Mouse (Mus musculus) limb, embryonic 14.5 days (tissue): ENCODE data around the gene Itga9. TPM values are rescaled to one million over a fixed set of nuclear protein-coding genes. Genes with fewer than 3 reads are reported as not detected.

Experiments used
- ATAC-seq: fragments of 200-750 bp; cut with Nextera tagmentation; 2 replicates; pipeline ENCODE4 v1.8.0; 2017; ENCODE audit warnings: low read depth, moderate number of reproducible peaks, moderate TSS enrichment; ENCODE audit not compliant: low FRiP score
- DNase-seq: peaks from one replicate; pipeline ENCODE4 v3.0.0-alpha.2; 2015; ENCODE audit warnings: low spot score
- H3K27ac ChIP-seq: fragments of 300-500 bp; sonication (generic); replicated peaks from 2 replicates; pipeline ENCODE4 v1.5.1; 2014; ENCODE audit warnings: low read depth, mild to moderate bottlenecking, low read length, moderate library complexity, mixed read lengths
- H3K27me3 ChIP-seq: fragments of 300-500 bp; sonication (generic); 2 replicates; pipeline ENCODE4 v1.6.1; 2014; ENCODE audit warnings: low read length, mixed read lengths; ENCODE audit not compliant: control insufficient read depth, insufficient read depth
- H3K36me3 ChIP-seq: fragments of 300-500 bp; sonication (generic); 2 replicates; pipeline ENCODE4 v1.6.1; 2014; ENCODE audit warnings: mild to moderate bottlenecking, low read length, moderate library complexity, mixed read lengths; ENCODE audit not compliant: control insufficient read depth, insufficient read depth
- H3K4me1 ChIP-seq: fragments of 300-500 bp; sonication (generic); 2 replicates; pipeline ENCODE4 v1.6.1; 2014; ENCODE audit warnings: antibody characterized with exemption, low read length, mixed read lengths; ENCODE audit not compliant: control insufficient read depth, insufficient read depth
- H3K4me2 ChIP-seq: fragments of 300-500 bp; sonication (generic); replicated peaks from 2 replicates; pipeline ENCODE4 v1.6.1; 2014; ENCODE audit warnings: low read depth, mild to moderate bottlenecking, low read length, moderate library complexity; ENCODE audit not compliant: severe bottlenecking
- H3K4me3 ChIP-seq: fragments of 300-500 bp; sonication (generic); replicated peaks from 2 replicates; pipeline ENCODE4 v1.5.1; 2014; ENCODE audit warnings: low read length
- H3K9ac ChIP-seq: fragments of 300-500 bp; sonication (generic); 2 replicates; pipeline ENCODE4 v1.6.1; 2014; ENCODE audit warnings: mild to moderate bottlenecking, low read depth, low read length, moderate library complexity; ENCODE audit not compliant: severe bottlenecking
- H3K9me3 ChIP-seq: fragments of 300-500 bp; sonication (generic); 2 replicates; pipeline ENCODE4 v1.6.1; 2016; ENCODE audit warnings: low read length; ENCODE audit not compliant: control insufficient read depth
- POLR2A ChIP-seq: fragments of 200-500 bp; IDR thresholded peaks from 2 replicates; pipeline ENCODE4 v1.8.0; 2012; ENCODE audit warnings: inconsistent platforms, mild to moderate bottlenecking, moderate library complexity, borderline replicate concordance; ENCODE audit not compliant: insufficient read depth, insufficient read length; ENCODE audit errors: extremely low read depth
- WGBS: fragments of 180-500 bp; shearing (Covaris S2); extraction: QIAGEN DNeasy Blood & Tissue Kit; methylation state at CpG from one replicate; pipeline ENCODE4 v1.1.7; 2014; 5-methylcytosine and 5-hydroxymethylcytosine counted together
- polyA plus RNA-seq, 2 experiments: library from polyadenylated mRNA; depleted of rRNA in 1 of 2; stranded (reverse) in 1 of 2; unstranded in 1 of 2; fragments of >200 nt; fragmentation: Nextera tagmentation in 1 of 2; extraction: Ambion mirVana in 1 of 2; gene quantifications; 2 replicates each; pipeline versions ENCODE4 v1.2.1 to v1.2.3; 2012 to 2014

The Itga9 gene
- polyA plus RNA-seq, 2 experiments = 10.0 to 19.7 TPM

DNA sequence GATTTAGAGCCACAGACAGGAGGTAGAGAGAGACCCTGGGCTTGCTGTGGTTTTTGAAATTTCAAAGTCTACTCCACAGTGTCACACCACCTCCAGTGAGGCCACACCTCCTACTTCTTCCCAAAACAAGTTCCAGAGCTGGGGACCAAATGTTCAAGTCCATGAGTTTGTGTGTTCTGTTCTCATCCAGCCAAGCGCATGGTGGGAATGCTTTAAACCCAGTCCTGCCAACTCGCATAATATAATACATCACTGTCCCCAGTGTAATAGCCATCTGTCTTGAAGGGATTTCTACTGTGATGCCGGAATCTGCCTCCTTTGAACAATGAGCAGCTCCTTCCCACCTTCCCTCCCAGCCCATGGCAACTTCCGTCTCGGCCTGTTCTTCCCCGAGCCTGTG, 37.2 kb upstream of the Itga9 start:
- Histone ChIP-seq H3K27ac (no peak overlapping the region), H3K9ac (no peak overlapping the region), H3K4me3 (no peak overlapping the region), H3K4me1 (no peaks in the 10 kb centered on the region), H3K27me3 (no peaks in the 10 kb centered on the region), H3K9me3 (no peaks in the 10 kb centered on the region), H3K4me2 (no peak overlapping the region), H3K36me3 (peaks cover 89% of the 10 kb centered on the region)
- ATAC-seq (no peak), DNase-seq (no peak)
- no peak for TF ChIP-seq POLR2A
- 89% methylated on average over 6 of the region's 6 CpGs for WGBS

DNA sequence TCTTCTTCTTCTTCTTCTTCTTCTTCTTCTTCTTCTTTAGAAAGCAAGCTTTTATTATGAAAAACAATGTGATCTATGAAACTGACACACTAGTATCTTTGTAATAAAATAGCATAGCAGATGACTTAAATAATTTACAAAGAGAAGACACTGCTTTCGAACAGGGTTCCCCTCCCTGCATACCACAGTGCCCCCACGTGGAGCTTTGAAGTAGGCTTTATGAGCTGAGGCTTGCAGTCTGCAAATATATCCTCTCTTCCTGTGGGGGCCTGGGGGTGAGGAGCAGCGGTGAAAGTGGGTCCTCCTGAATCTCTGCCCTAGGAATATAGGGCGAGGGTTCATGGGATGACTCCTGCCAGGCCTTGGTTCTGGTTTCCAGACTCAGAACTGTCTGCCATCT, 35.6 kb upstream of the Itga9 start:
- Histone ChIP-seq H3K36me3 (peaks cover 87% of the 10 kb centered on the region), H3K4me1 (no peaks in the 10 kb centered on the region), H3K4me3 (no peak overlapping the region), H3K9ac (no peak overlapping the region), H3K27ac (no peak overlapping the region), H3K4me2 (no peak overlapping the region), H3K9me3 (no peaks in the 10 kb centered on the region), H3K27me3 (no peaks in the 10 kb centered on the region)
- TF ChIP-seq POLR2A = no peak
- ATAC-seq (no peak), DNase-seq (no peak)
- 69% methylated on average over 4 of the region's 4 CpGs for WGBS

DNA sequence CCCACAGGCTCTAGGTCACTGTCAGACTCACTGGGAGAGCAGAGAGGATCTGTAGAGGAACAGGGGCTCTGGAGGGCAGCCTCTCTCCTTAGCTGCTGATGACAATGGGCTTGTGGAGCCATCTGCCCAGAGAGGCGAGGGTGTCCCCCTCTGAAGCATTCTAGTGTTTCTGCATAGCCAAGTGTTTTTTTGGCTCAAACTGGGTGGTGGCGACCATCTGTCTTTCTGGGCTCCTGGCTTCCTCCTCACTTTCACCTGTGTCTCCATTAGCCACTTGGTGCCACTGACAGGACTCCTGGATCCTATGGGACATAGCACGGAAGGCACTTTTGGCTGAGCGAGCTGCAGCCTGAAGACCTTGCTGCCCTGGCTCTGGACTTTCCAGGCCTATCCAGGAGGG, 34.8 kb upstream of the Itga9 start:
- Histone ChIP-seq H3K4me1 (no peaks in the 10 kb centered on the region), H3K9ac (no peak overlapping the region), H3K4me3 (no peak overlapping the region), H3K27me3 (no peaks in the 10 kb centered on the region), H3K36me3 (peaks cover 87% of the 10 kb centered on the region), H3K9me3 (no peaks in the 10 kb centered on the region), H3K4me2 (no peak overlapping the region), H3K27ac (no peak overlapping the region)
- TF ChIP-seq POLR2A = no peak
- DNase-seq (no peak), ATAC-seq (no peak)
- 79% methylated on average over 4 of the region's 4 CpGs for WGBS

DNA sequence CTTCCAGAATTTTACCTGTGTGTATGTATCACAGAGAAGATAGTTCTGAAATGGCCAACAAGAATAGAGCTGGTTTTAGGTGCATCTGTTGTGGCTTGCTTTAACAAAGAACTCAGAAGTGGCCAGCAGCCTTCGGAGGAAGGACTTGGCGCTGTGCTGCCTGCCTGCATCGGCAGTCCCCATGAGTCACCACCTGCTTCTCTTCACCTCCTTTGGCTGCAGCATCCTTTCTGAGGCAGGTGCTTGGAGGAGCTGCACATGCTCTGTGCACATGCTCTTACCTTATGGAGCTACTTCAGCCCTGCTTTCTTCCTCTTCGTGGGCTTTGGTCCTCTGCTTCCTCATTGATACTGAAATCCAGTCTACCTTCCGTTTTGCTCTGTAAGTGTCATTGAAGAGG, 31.6 kb upstream of the Itga9 start:
- no peaks in the 10 kb centered on the region for H3K4me1 ChIP-seq
- H3K4me3 ChIP-seq = no peak overlapping the region
- no peak for TF ChIP-seq POLR2A
- ATAC-seq = no peak
- H3K9ac ChIP-seq = no peak overlapping the region
- no peaks in the 10 kb centered on the region for H3K9me3 ChIP-seq
- no peak overlapping the region for H3K4me2 ChIP-seq
- no peaks in the 10 kb centered on the region for H3K27me3 ChIP-seq
- no peak overlapping the region for H3K27ac ChIP-seq
- H3K36me3 ChIP-seq = peaks cover 85% of the 10 kb centered on the region
- 95% methylated on average over 5 of the region's 5 CpGs for WGBS
- no peak for DNase-seq

DNA sequence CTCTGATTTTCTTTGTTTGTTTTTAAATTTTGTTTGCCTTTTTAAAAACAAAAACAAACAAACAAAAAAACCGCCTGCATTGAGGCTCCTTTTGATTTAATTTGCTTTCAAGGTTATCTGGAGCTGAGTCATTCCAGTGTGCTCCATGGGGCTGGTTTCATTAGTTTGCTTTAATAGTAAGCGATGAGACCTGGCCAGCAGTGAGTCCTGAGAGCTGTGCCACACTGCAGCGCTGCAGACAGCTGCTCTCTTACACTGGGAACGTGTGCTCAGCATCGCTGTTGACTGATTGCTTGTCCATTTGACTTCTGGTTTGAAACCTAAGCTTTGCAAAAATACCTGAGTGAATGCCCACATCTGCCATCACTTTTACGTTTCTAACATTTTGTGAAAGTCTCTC, 26.1 kb upstream of the Itga9 start:
- Histone ChIP-seq H3K9ac (no peak overlapping the region), H3K36me3 (peaks cover 63% of the 10 kb centered on the region), H3K4me2 (no peak overlapping the region), H3K4me1 (no peaks in the 10 kb centered on the region), H3K27ac (no peak overlapping the region), H3K27me3 (no peaks in the 10 kb centered on the region), H3K4me3 (no peak overlapping the region), H3K9me3 (no peaks in the 10 kb centered on the region)
- 62% methylated on average over 6 of the region's 6 CpGs for WGBS
- no peak for TF ChIP-seq POLR2A
- DNase-seq (no peak), ATAC-seq (no peak)

DNA sequence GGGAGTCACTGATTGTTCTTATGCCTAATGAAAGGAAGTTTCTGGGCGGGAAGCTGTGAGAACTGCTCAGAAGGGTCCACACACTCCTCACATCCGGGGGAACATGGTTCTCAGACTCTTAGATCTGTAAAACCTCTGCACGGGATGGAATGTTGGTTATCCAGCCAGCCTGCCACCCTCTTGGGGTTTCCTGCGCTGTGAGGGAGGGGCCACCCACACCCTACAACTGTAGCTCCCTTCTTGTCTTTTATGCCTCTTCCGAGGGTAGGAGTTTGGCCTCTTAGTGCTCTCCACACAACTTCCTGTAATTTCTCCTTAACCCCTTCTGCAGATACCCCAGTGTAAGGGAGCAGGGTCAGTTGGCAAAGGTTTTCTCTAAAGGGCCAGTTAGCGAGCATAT, 23.7 kb upstream of the Itga9 start:
- H3K4me2 ChIP-seq = no peak overlapping the region
- no peak overlapping the region for H3K27ac ChIP-seq
- no peaks in the 10 kb centered on the region for H3K27me3 ChIP-seq
- TF ChIP-seq POLR2A = no peak
- H3K9ac ChIP-seq = no peak overlapping the region
- ATAC-seq (no peak), DNase-seq (no peak)
- no peak overlapping the region for H3K4me3 ChIP-seq
- no peaks in the 10 kb centered on the region for H3K9me3 ChIP-seq
- H3K36me3 ChIP-seq = peaks cover 44% of the 10 kb centered on the region
- no peaks in the 10 kb centered on the region for H3K4me1 ChIP-seq
- 51% methylated on average over 6 of the region's 6 CpGs for WGBS
